Mouse (Mus musculus) ovary, postnatal 10 days (tissue): Measurements from ENCODE around the gene Pald1.

Experiments
- DNase-seq: peaks from one replicate; pipeline ENCODE4 v3.0.0; 2022; ENCODE audit warnings: low spot score

Pald1 gene

GRCm38 (mm10) chr10:61383021-61383714 is at the start of gene Pald1:
Gene Pald1, minus strand, starts transcription at chr10:61383530.
- DNase-seq: no peak

GRCm38 (mm10) chr10:61431375-61431774 is 48.0 kb upstream of the Pald1 start:
- DNase-seq: no peak

DNA sequence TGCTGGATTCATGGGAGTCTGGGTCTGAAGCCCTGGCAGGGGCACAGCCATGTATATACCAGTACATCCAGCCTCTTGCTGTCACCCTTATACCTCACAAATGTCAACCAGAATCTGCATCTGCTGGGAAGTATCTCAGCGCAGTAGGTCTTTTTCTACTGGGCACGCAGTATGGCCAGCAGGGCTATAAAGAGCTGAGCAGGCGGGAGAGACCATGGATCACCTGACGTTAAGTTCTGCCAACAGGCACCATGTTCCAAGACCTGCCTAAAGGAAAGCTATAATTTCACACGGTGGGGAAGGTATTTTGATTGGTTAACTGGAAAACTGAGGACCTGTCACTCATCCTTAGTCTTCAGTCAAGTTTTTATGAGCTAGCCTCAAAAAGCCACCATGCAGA is 45.7 kb upstream of the Pald1 start:
- DNase-seq: no peak

DNA sequence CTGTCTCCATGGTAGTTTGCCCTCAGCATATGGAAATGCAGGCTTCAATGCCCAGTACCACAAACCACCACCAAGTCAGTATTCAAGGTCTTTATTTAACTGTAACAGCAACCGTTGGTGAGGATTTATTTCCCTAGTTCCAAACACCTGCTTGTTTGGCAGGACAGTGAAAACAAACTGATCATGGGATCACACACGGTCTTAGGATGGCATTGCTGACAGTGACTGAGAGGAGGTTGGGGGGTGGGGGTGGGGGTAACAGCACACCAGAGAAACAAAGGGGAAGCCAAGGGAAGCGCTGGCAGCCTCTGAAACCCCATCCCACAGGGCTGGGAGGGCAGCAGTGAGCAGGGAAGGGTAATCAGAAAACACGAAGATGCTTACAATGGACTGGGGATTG is 45.1 kb upstream of the Pald1 start:
- DNase-seq: no peak

- DNase-seq: no peak
Measured at GRCm38 (mm10) chr10:61427951-61428350, 44.6 kb upstream of the Pald1 start.

DNA sequence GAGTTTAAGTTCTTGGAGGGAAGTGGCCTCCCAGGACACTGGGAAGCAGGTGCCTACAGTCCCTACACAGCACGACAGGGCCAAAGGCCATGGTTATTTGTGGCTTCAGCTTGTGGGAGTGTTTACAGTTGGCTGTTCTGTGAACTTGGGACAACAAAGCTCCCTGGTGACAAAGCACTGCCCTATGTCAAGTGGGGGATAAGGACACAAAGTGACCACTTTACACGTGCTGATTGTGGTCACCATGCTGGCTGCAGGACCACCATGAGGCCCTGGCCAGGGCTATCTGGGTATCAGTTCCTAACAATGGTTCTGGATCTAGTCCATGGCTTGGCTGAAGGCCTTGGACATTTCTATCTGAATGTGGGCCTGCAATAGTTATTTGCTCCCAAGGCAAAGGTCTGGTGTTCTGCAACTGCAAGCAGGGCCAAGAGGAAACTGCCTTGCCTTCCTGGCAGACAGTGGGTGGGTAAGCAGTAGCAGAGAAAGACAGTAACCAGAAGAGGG is 43.0 kb upstream of the Pald1 start:
- no peak for DNase-seq

DNA sequence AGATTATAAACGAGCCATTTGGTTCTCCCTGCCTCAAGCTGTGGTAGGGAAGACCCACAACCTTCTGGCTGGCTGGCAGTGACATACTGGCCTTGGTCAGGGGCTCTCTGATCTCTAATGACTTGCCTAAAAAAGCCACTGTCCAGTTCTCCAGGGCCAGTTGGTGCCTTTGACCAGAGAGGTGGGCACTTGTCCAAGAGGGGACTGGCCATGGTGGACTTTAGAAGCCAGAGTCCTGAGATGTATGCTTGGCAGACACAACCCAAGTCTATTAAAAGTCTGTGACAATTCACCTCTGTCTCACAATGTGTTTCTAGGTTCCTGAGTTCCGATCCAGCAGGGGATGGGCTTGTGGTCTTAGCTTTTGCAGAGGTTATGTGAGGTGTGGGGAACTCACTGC is 41.7 kb upstream of the Pald1 start:
- no peak for DNase-seq

- DNase-seq: no peak
Measured at GRCm38 (mm10) chr10:61424500-61424899, 41.2 kb upstream of the Pald1 start.

GRCm38 (mm10) chr10:61423289-61423688 is 40.0 kb upstream of the Pald1 start:
- DNase-seq: no peak

- DNase-seq: no peak
Measured at GRCm38 (mm10) chr10:61422861-61423260, 39.5 kb upstream of the Pald1 start.

DNA sequence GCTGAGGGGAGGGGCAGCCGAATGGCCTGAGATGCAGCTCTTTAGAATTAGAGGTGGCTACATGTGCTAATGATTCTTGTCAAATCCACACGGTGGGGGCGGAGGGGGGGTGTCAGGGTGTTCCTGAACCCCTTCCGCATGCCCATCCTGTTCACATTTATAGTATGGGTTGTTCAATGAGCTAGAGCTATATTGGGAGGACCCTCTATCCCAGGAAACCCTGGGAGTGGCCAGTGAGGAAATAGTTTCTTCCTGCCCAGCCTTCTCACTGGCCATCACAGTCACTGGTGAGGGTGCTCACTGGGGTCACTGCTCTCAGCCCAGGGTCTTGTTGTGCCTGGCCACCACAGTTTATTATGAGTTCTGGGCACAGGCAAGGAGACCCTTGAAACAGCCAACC is 36.7 kb upstream of the Pald1 start:
- DNase-seq: no peak

GRCm38 (mm10) chr10:61419146-61419545 is 35.8 kb upstream of the Pald1 start:
- DNase-seq: no peak

- DNase-seq: no peak
Measured at GRCm38 (mm10) chr10:61418131-61418900, 35.0 kb upstream of the Pald1 start.

GRCm38 (mm10) chr10:61417672-61418071 is 34.3 kb upstream of the Pald1 start, which contains the start of gene Nodal:
Gene Nodal, plus strand, starts transcription at chr10:61417972.
- DNase-seq: no peak

GRCm38 (mm10) chr10:61417046-61417445 is 33.7 kb upstream of the Pald1 start:
- DNase-seq: no peak

DNA sequence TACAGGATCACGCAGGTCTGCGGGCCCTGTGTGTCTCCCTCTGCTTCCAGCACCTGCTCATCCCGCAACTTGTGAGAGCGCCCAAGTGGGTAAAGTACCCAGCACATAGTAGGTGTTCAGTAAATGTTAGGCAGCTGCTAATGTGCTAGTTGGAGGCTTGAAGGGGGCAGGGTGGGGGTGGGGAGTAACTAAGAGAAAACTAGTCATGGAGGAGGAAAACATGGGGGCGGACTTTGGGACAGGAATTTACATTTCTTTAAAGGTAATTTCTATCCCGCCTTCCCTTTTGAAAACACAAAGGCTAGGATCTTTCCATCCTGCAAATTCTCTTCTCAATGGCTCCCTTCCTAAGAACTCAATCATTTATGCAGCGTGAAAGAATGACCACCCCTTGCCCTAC is 33.2 kb upstream of the Pald1 start:
- DNase-seq: no peak

- DNase-seq: no peak
Measured at GRCm38 (mm10) chr10:61415890-61416289, 32.6 kb upstream of the Pald1 start.

- DNase-seq: no peak
Measured at GRCm38 (mm10) chr10:61415240-61415639, 31.9 kb upstream of the Pald1 start.

- DNase-seq: no peak
Measured at GRCm38 (mm10) chr10:61412910-61413625, 29.7 kb upstream of the Pald1 start.

- DNase-seq: no peak
Measured at GRCm38 (mm10) chr10:61410193-61410592, 26.9 kb upstream of the Pald1 start.

DNA sequence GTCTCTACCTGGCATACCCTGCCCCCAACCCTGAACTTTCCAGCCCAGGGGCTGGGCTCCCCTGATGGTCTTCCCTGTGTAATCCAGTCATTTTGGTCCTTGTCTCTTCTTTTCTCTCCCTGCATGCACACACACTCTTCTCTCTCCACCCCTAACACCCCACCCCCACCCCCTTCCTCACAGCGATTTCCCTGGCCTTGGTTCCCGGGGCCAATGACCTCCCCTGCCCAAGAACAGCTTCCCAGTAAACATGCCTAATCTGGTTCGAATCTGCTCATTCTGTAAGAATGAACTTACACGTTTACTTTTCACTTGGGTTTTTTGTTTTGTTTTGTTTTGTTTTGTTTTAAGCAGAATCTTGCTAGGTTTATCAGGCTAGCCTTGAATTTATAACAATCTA is 26.4 kb upstream of the Pald1 start:
- DNase-seq: no peak

- DNase-seq: no peak
Measured at GRCm38 (mm10) chr10:61405958-61406357, 22.6 kb upstream of the Pald1 start.

GRCm38 (mm10) chr10:61402911-61403310 is 19.6 kb upstream of the Pald1 start:
- no peak for DNase-seq
